Mouse (Mus musculus): ENCODE measurements around the gene Gpr19. TPM values are rescaled to one million over a fixed set of nuclear protein-coding genes. Genes with fewer than 3 reads are reported as not detected.

Gene Gpr19
- polyA plus RNA-seq, 1 experiment from 2014 or later: 35.9 TPM

GRCm38 (mm10) chr6:134855926-134856325, 42.5 kb downstream of the Gpr19 start:
- Histone ChIP-seq H3K4me2 (ENCODE audit: low read depth, low read length) (no peak overlapping the region), H3K9ac (replicated peaks; ENCODE audit: low read depth, low read length) (no peak overlapping the region), H3K4me1 (ENCODE audit: control insufficient read depth, insufficient read depth, low read length) (no peaks in the 10 kb centered on the region), H3K4me3 (ENCODE audit: low read depth, low read length) (no peak overlapping the region), H3K27ac (ENCODE audit: low read depth, low read length) (no peak overlapping the region), H3K9me3 (ENCODE audit: control insufficient read depth, low read length) (no peaks in the 10 kb centered on the region), H3K36me3 (ENCODE audit: control insufficient read depth, insufficient read depth, low read length) (peaks cover 3% of the 10 kb centered on the region; the same call in 1 of the 2 replicates), H3K27me3 (ENCODE audit: control insufficient read depth, insufficient read depth, low read length) (no peaks in the 10 kb centered on the region)
- no peak for ATAC-seq (ENCODE audit: low read depth)
- 86% methylated on average over 16 of the region's 16 CpGs for WGBS

DNA sequence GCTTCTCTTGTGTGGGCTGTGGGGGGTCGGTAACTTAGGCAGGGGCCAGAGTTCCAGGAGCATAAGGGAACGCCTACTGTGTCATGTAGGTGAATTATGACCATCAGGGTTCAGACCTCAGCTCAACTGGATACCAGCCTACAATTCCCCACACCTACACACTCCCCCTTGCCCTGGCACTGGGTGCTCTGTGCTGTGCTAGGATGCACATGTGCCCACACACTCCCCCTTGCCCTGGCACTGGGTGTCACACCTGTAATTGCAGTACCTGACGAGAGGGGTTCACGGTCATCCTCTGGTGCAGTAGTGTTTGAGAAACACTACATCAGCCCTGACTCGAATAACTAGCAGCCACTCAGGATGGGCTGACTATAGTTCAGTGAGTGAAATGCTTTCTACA, 43.6 kb downstream of the Gpr19 start:
- Histone ChIP-seq H3K36me3 (ENCODE audit: control insufficient read depth, insufficient read depth, low read length) (peaks cover 3% of the 10 kb centered on the region; the same call in 1 of the 2 replicates), H3K9ac (replicated peaks; ENCODE audit: low read depth, low read length) (no peak overlapping the region), H3K4me1 (ENCODE audit: control insufficient read depth, insufficient read depth, low read length) (no peaks in the 10 kb centered on the region), H3K27me3 (ENCODE audit: control insufficient read depth, insufficient read depth, low read length) (no peaks in the 10 kb centered on the region), H3K9me3 (ENCODE audit: control insufficient read depth, low read length) (no peaks in the 10 kb centered on the region), H3K27ac (ENCODE audit: low read depth, low read length) (no peak overlapping the region), H3K4me3 (ENCODE audit: low read depth, low read length) (no peak overlapping the region), H3K4me2 (ENCODE audit: low read depth, low read length) (no peak overlapping the region)
- ATAC-seq (ENCODE audit: low read depth): peak; percentile 64; the same call in 1 of the 2 replicates
- 54% methylated on average over 5 of the region's 5 CpGs for WGBS

- WGBS: 84% methylated on average over 3 of the region's 3 CpGs
- Histone ChIP-seq H3K36me3 (ENCODE audit: control insufficient read depth, insufficient read depth, low read length) (no peaks in the 10 kb centered on the region), H3K4me3 (ENCODE audit: low read depth, low read length) (no peak overlapping the region), H3K9me3 (ENCODE audit: control insufficient read depth, low read length) (no peaks in the 10 kb centered on the region), H3K4me2 (ENCODE audit: low read depth, low read length) (no peak overlapping the region), H3K4me1 (ENCODE audit: control insufficient read depth, insufficient read depth, low read length) (no peaks in the 10 kb centered on the region), H3K27me3 (ENCODE audit: control insufficient read depth, insufficient read depth, low read length) (no peaks in the 10 kb centered on the region), H3K27ac (ENCODE audit: low read depth, low read length) (no peak overlapping the region), H3K9ac (replicated peaks; ENCODE audit: low read depth, low read length) (no peak overlapping the region)
- no peak for ATAC-seq (ENCODE audit: low read depth)
Measured at GRCm38 (mm10) chr6:134849985-134850384, 48.4 kb downstream of the Gpr19 start.

DNA sequence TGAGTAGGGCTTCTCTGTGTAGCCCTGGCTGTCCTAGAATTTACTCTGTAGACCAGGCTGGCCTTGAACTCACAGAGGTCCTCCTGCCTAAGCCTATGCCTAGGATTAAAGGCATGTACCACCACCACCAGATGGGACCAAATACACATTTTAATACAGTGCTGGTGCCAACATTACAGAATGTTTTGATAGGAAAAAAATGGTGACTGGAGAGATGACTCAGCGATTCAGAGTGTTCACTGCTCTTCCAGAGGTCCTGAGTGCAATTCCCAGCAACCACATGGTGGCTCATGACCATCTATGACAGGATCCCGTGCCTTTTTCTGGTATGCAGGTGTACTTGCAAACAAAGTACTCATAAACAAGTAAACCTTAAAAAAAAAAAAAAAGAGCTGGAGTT, 48.9 kb downstream of the Gpr19 start:
- H3K9ac ChIP-seq (replicated peaks; ENCODE audit: low read depth, low read length): no peak overlapping the region
- H3K4me1 ChIP-seq (ENCODE audit: control insufficient read depth, insufficient read depth, low read length): no peaks in the 10 kb centered on the region
- H3K36me3 ChIP-seq (ENCODE audit: control insufficient read depth, insufficient read depth, low read length): no peaks in the 10 kb centered on the region
- H3K4me2 ChIP-seq (ENCODE audit: low read depth, low read length): no peak overlapping the region
- no peak overlapping the region for H3K27ac ChIP-seq (ENCODE audit: low read depth, low read length)
- ATAC-seq (ENCODE audit: low read depth): no peak
- no peaks in the 10 kb centered on the region for H3K9me3 ChIP-seq (ENCODE audit: control insufficient read depth, low read length)
- no peak overlapping the region for H3K4me3 ChIP-seq (ENCODE audit: low read depth, low read length)
- no peaks in the 10 kb centered on the region for H3K27me3 ChIP-seq (ENCODE audit: control insufficient read depth, insufficient read depth, low read length)
- WGBS: 76% methylated on average over 2 of the region's 2 CpGs

- Histone ChIP-seq H3K4me3 (ENCODE audit: low read depth, low read length) (no peak overlapping the region), H3K4me1 (ENCODE audit: control insufficient read depth, insufficient read depth, low read length) (no peaks in the 10 kb centered on the region), H3K27me3 (ENCODE audit: control insufficient read depth, insufficient read depth, low read length) (no peaks in the 10 kb centered on the region), H3K27ac (ENCODE audit: low read depth, low read length) (no peak overlapping the region), H3K9ac (replicated peaks; ENCODE audit: low read depth, low read length) (no peak overlapping the region), H3K9me3 (ENCODE audit: control insufficient read depth, low read length) (no peaks in the 10 kb centered on the region), H3K36me3 (ENCODE audit: control insufficient read depth, insufficient read depth, low read length) (no peaks in the 10 kb centered on the region), H3K4me2 (ENCODE audit: low read depth, low read length) (no peak overlapping the region)
- WGBS: 84% methylated on average over 5 of the region's 5 CpGs
- no peak for ATAC-seq (ENCODE audit: low read depth)
Measured at GRCm38 (mm10) chr6:134848197-134848890, 50.0 kb downstream of the Gpr19 start.

DNA sequence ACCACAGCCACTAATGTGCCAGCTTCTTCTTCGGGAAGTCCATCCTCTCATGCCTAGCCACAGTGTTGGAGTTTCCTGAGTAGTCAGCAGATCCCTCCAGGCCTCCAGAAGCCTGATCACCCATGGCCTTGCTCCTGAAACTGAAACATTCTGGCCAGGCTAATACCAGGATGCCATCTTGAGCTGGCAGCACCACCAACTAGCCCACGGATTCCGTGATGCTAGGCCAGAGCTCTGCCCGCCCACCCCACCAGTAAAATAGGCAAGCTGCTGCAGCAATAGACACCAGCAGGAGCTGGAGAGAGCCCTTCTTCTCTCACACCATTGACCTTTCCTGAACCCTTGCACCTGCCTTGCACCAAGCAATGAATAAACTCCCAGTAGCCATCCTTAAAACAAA, 50.8 kb downstream of the Gpr19 start:
- H3K9ac ChIP-seq (replicated peaks; ENCODE audit: low read depth, low read length): no peak overlapping the region
- no peak overlapping the region for H3K4me3 ChIP-seq (ENCODE audit: low read depth, low read length)
- no peaks in the 10 kb centered on the region for H3K27me3 ChIP-seq (ENCODE audit: control insufficient read depth, insufficient read depth, low read length)
- no peaks in the 10 kb centered on the region for H3K4me1 ChIP-seq (ENCODE audit: control insufficient read depth, insufficient read depth, low read length)
- no peak overlapping the region for H3K4me2 ChIP-seq (ENCODE audit: low read depth, low read length)
- 0 out of 2 replicates have a peak, but pooled peaks have one; percentile 14 for ATAC-seq (ENCODE audit: low read depth)
- H3K36me3 ChIP-seq (ENCODE audit: control insufficient read depth, insufficient read depth, low read length): no peaks in the 10 kb centered on the region
- no peaks in the 10 kb centered on the region for H3K9me3 ChIP-seq (ENCODE audit: control insufficient read depth, low read length)
- 95% methylated on average over 4 of the region's 4 CpGs for WGBS
- H3K27ac ChIP-seq (ENCODE audit: low read depth, low read length): no peak overlapping the region

DNA sequence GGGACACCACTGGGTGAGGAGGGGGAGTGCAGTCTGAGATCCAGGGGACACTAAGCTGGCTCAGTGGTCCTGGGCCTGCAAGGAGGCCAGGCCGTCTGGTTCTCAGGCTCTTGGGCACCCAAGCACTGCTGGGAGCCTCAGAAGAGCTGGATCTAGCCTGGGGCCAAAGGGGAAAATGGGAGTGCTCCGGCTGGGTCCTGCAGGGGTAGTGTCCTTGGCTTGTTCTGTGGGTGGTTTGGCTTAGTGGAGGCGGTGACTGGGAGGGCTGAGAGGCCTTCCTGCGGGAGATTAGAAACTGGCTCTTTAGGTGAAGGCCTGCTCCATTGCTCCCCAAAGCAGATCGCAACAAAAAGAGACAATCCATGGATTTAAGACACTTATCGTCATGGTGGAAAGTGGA, 52.1 kb downstream of the Gpr19 start:
- Histone ChIP-seq H3K27ac (ENCODE audit: low read depth, low read length) (no peak overlapping the region), H3K9ac (replicated peaks; ENCODE audit: low read depth, low read length) (no peak overlapping the region), H3K4me2 (ENCODE audit: low read depth, low read length) (no peak overlapping the region), H3K9me3 (ENCODE audit: control insufficient read depth, low read length) (no peaks in the 10 kb centered on the region), H3K4me3 (ENCODE audit: low read depth, low read length) (no peak overlapping the region), H3K4me1 (ENCODE audit: control insufficient read depth, insufficient read depth, low read length) (no peaks in the 10 kb centered on the region), H3K36me3 (ENCODE audit: control insufficient read depth, insufficient read depth, low read length) (no peaks in the 10 kb centered on the region), H3K27me3 (ENCODE audit: control insufficient read depth, insufficient read depth, low read length) (no peaks in the 10 kb centered on the region)
- 85% methylated on average over 6 of the region's 6 CpGs for WGBS
- ATAC-seq (ENCODE audit: low read depth): no peak

DNA sequence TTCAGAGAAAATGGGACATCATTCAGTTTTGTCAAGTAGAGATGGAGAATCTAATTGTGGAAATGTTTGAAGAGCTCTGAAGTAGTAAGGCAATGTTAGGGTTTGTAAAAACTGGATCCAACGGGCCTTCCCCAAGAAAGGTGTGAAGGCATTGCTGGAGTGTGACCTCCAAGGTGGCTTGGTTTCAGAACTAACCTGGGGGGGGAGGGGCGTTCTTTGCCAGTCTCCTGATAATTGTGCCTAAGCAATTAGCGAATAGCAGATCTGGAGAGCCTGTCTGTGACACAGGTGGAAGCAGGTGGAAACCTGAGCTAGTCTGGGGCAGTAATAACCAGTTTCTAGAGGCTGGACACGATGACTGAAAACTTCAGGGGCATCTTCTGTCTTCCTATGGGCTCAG, 52.7 kb downstream of the Gpr19 start:
- no peaks in the 10 kb centered on the region for H3K4me1 ChIP-seq (ENCODE audit: control insufficient read depth, insufficient read depth, low read length)
- no peak overlapping the region for H3K4me3 ChIP-seq (ENCODE audit: low read depth, low read length)
- no peaks in the 10 kb centered on the region for H3K27me3 ChIP-seq (ENCODE audit: control insufficient read depth, insufficient read depth, low read length)
- no peak for ATAC-seq (ENCODE audit: low read depth)
- H3K27ac ChIP-seq (ENCODE audit: low read depth, low read length): no peak overlapping the region
- no peak overlapping the region for H3K4me2 ChIP-seq (ENCODE audit: low read depth, low read length)
- 82% methylated on average over 4 of the region's 4 CpGs for WGBS
- no peaks in the 10 kb centered on the region for H3K9me3 ChIP-seq (ENCODE audit: control insufficient read depth, low read length)
- H3K36me3 ChIP-seq (ENCODE audit: control insufficient read depth, insufficient read depth, low read length): no peaks in the 10 kb centered on the region
- H3K9ac ChIP-seq (replicated peaks; ENCODE audit: low read depth, low read length): no peak overlapping the region

- no peak overlapping the region for H3K27ac ChIP-seq (ENCODE audit: low read depth, low read length)
- H3K4me3 ChIP-seq (ENCODE audit: low read depth, low read length): no peak overlapping the region
- H3K4me2 ChIP-seq (ENCODE audit: low read depth, low read length): no peak overlapping the region
- H3K27me3 ChIP-seq (ENCODE audit: control insufficient read depth, insufficient read depth, low read length): no peaks in the 10 kb centered on the region
- no peaks in the 10 kb centered on the region for H3K4me1 ChIP-seq (ENCODE audit: control insufficient read depth, insufficient read depth, low read length)
- H3K36me3 ChIP-seq (ENCODE audit: control insufficient read depth, insufficient read depth, low read length): no peaks in the 10 kb centered on the region
- no peaks in the 10 kb centered on the region for H3K9me3 ChIP-seq (ENCODE audit: control insufficient read depth, low read length)
- no peak for ATAC-seq (ENCODE audit: low read depth)
- H3K9ac ChIP-seq (replicated peaks; ENCODE audit: low read depth, low read length): no peak overlapping the region
- WGBS: 78% methylated on average over 2 of the region's 2 CpGs
Measured at GRCm38 (mm10) chr6:134840346-134840745, 58.0 kb downstream of the Gpr19 start.

Data from neural tube, embryonic 14.5 days (tissue).